Mouse (Mus musculus) spleen, adult 2 months (tissue): Measurements from ENCODE around the gene Ogfrl1. TPM values are rescaled to one million over a fixed set of nuclear protein-coding genes. Genes with fewer than 3 reads are reported as not detected.

Experiments
- DNase-seq, 2 experiments: peaks; one replicate each; pipeline versions ENCODE4 v3.0.0 to v3.0.0-alpha.2; 2012 to 2021; ENCODE audit warnings: low spot score in 2 of 2, low read depth in 1 of 2
- H3K27ac ChIP-seq: fragments of 200-500 bp; 2 replicates; pipeline ENCODE4 v1.5.1; 2012; ENCODE audit warnings: low read length, inconsistent platforms; ENCODE audit not compliant: insufficient read depth
- H3K27me3 ChIP-seq: fragments of 200-500 bp; 2 replicates; pipeline ENCODE4 v1.6.1; 2012; ENCODE audit warnings: mild to moderate bottlenecking, moderate library complexity, low read length, inconsistent platforms; ENCODE audit not compliant: control insufficient read depth, insufficient read depth
- H3K36me3 ChIP-seq: fragments of 200-500 bp; 2 replicates; pipeline ENCODE4 v1.6.1; 2012; ENCODE audit warnings: mild to moderate bottlenecking, low read length, inconsistent platforms; ENCODE audit not compliant: control insufficient read depth, insufficient read depth
- H3K4me1 ChIP-seq: fragments of 200-500 bp; 2 replicates; pipeline ENCODE4 v1.6.1; 2011; ENCODE audit warnings: inconsistent platforms; ENCODE audit not compliant: control insufficient read depth, insufficient read depth, insufficient read length
- H3K4me3 ChIP-seq: fragments of 200-500 bp; 2 replicates; pipeline ENCODE4 v1.5.1; 2011; ENCODE audit warnings: mild to moderate bottlenecking, inconsistent platforms; ENCODE audit not compliant: insufficient read depth, insufficient read length; ENCODE audit errors: extremely low read depth
- CTCF ChIP-seq: fragments of 200-500 bp; IDR thresholded peaks from 2 replicates; pipeline ENCODE4 v1.5.1; 2011; ENCODE audit warnings: mild to moderate bottlenecking, inconsistent platforms; ENCODE audit not compliant: insufficient read depth, insufficient read length, insufficient replicate concordance; ENCODE audit errors: extremely low read depth
- POLR2A ChIP-seq: fragments of 200-500 bp; IDR thresholded peaks from 2 replicates; pipeline ENCODE4 v1.6.1; 2011; ENCODE audit warnings: low read depth, low read length, inconsistent platforms
- WGBS: fragments of 180-500 bp; shearing (Covaris S2); methylation state at CpG from one replicate; pipeline ENCODE4 v1.1.7; 2018; 5-methylcytosine and 5-hydroxymethylcytosine counted together
- polyA plus RNA-seq: library from polyadenylated mRNA; depleted of rRNA; stranded (reverse); fragments of >200 nt; gene quantifications from 2 replicates; pipeline ENCODE4 v1.2.3, GENCODE M21; 2012; rRNA removed

Gene Ogfrl1
- 7.3 and 10.0 TPM in 2 replicates for polyA plus RNA-seq

DNA sequence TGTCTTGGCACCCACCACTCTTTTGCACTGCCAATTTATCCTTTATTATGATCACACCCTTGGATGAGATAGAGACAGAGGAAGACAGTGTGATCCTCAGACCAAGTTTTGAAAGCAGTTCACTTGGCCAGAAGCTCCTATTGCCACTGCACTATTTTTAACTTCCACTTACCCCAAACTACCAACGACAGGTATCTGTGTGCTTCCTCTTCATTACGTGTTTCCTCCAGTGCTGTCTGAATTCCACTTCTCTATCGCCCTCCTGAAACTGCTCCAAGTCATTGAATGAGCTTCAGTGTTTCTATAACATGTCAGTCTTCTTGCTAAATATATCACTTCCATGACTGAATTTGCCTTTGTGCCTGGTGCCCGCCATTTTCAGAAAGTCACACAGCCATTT lies at the start of gene Ogfrl1:
Ogfrl1 (minus strand) TSS at position 150 of the 400 bp plus-strand sequence.
- WGBS = 32% methylated on average over 4 of the region's 4 CpGs
- Histone ChIP-seq H3K27ac (no peak within 1 kb of the TSS), H3K27me3 (no peaks in the 10 kb centered on the region), H3K4me3 (no peak within 1 kb of the TSS), H3K36me3 (no peaks in the 10 kb centered on the region), H3K4me1 (no peaks in the 10 kb centered on the region)
- TF ChIP-seq POLR2A (no peak), CTCF (no peak)
- DNase-seq = no peak

DNA sequence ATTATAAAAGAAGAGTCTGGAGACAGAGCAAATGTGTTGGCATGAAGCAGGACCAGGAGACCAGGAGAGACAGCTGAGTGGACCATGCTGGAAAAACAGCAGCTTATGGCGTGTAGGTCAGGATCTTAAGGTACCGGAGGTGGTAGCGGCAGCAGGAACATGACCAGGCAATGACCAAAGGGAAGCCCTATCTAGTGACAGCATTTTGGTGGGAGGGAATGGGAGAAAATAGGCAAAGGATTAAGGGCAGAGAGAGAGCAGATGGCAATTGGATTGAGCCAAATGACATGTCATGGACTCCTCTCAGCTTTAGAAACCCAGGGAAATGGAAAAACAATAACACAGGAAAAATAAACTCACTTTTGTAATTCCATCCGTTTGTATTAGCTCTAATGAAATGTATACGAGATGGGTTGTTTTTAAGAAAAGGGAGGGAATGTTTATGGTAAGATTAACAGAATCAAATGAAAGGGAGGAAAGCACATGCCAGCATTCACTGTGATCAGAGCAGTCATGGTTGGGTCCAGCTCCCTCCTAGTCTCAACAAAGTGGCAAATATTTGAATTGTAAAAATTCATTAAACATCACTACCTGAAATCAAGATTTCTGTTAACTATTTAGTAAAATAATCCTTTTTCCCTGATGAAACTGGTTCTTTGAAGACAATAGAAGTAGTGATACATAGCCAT lies 48.3 kb upstream of the Ogfrl1 start:
- Histone ChIP-seq H3K36me3 (no peaks in the 10 kb centered on the region), H3K4me1 (no peaks in the 10 kb centered on the region), H3K4me3 (no peak overlapping the region), H3K27ac (no peak overlapping the region), H3K27me3 (no peaks in the 10 kb centered on the region)
- no peak for TF ChIP-seq POLR2A
- no peak for TF ChIP-seq CTCF
- no peak for DNase-seq
- WGBS = 92% methylated on average over 5 of the region's 5 CpGs

DNA sequence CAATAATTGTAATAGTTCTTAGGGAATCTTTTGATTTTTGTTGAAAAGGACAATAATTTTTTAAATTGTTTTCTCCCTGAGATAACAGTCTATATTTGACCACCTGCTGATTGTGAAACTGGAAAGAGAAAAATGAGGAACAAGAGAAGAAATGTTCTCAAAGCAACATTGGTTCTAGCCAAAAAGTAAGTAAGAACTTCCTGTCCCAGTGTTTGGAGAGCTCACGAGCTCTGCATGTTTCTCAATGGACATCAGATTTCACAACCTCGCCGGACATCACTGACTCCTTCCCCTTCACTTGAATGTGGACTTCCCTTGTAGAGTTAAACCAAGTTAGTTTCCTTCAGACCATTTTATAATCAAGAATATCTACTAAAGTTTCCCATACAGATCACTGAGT lies 36.0 kb upstream of the Ogfrl1 start:
- Histone ChIP-seq H3K4me3 (no peak overlapping the region), H3K4me1 (no peaks in the 10 kb centered on the region), H3K27ac (no peak overlapping the region), H3K36me3 (no peaks in the 10 kb centered on the region), H3K27me3 (no peaks in the 10 kb centered on the region)
- no peak for DNase-seq
- TF ChIP-seq CTCF (no peak), POLR2A (no peak)
- 10% methylated on average over 3 of the region's 3 CpGs for WGBS

DNA sequence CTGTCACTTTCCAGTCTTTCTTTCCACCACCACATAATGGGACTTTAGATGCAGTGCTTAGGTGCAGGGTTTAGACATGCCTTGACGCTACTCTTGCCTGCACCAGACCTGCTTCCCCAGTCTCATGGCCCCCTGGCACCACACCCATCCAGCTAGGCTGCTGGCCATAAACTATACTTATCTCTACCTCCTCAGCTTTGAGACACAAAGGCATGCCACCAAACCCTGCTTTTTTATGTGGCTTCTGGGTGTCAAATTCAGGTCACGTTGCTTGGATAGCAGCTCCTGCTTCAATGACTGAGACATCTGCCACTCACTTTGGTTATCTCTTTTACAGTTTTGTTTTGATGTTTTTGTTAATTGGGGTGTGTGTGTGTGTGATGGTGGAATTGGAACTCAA lies 28.9 kb upstream of the Ogfrl1 start:
- DNase-seq = no peak
- WGBS = 86% methylated on average over 2 of the region's 2 CpGs
- no peaks in the 10 kb centered on the region for H3K36me3 ChIP-seq
- no peak overlapping the region for H3K27ac ChIP-seq
- no peaks in the 10 kb centered on the region for H3K4me1 ChIP-seq
- no peaks in the 10 kb centered on the region for H3K27me3 ChIP-seq
- TF ChIP-seq POLR2A (no peak), CTCF (no peak)
- H3K4me3 ChIP-seq = no peak overlapping the region

DNA sequence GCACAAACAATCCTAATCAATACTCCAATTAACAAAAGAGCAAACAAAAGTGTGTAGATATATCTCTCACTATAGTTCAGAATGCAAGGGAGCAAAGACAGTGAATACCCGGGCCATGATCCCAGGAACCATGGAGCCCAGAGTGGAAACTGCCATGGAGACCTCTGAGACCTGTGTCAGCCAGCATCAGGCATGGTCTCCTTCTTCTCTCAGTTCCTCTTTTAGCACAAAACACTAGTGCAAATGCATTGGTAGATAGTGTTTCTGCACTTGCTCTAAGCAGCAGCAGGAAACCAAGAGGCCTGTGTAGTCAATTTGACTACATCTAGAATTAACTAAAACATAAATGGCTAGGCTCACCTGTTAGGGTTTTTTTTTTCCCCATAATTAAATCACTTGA lies 21.4 kb upstream of the Ogfrl1 start:
- Histone ChIP-seq H3K27ac (no peak overlapping the region), H3K4me3 (no peak overlapping the region), H3K36me3 (no peaks in the 10 kb centered on the region), H3K27me3 (no peaks in the 10 kb centered on the region), H3K4me1 (no peaks in the 10 kb centered on the region)
- DNase-seq = no peak
- TF ChIP-seq CTCF (no peak), POLR2A (no peak)
- 48% methylated on average over 1 of the region's 1 CpGs for WGBS

DNA sequence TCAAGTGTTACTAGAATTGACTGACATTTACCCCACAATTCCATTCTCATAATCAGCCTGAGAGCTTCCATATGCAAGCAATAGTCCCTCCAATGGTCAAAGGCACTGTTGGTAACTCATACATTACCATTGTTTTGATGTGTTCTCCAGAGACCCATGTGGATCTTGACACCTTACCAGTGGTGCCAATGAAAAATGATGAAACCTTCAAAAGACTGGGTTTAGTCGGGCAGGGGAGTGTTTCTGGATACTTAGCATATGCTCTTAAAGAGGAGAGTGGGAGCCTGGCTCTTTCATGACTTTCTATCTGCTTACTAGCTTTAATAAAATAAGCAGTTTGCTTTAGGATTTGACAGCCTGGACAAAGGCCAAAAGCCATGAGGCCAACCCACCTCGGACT lies 20.5 kb upstream of the Ogfrl1 start:
- H3K27ac ChIP-seq = no peak overlapping the region

DNA sequence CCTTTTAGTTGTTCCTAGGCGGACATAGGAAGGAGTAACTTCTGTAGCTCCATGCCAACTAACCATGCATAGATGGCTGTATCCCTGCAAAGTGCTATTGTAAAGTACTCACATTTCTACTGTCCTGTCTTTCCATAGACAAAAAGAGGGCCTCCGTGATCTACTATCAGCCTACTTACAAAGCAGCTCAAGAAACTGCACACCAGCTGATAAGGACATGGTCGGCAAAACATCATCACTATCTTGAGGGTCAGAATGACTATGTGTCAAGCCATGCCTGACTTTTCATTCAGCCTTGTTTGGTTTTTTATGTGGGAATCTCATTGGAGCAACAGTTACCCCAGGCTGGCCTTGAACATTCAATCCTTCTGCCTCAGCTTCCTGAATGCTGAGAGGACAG lies 20.0 kb upstream of the Ogfrl1 start:
- Histone ChIP-seq H3K27me3 (no peaks in the 10 kb centered on the region), H3K36me3 (no peaks in the 10 kb centered on the region), H3K4me1 (no peaks in the 10 kb centered on the region), H3K4me3 (no peak overlapping the region), H3K27ac (no peak overlapping the region)
- DNase-seq = no peak
- 81% methylated on average over 3 of the region's 3 CpGs for WGBS
- TF ChIP-seq CTCF = no peak
- no peak for TF ChIP-seq POLR2A

More for the DNA sequence above, 20.5 kb upstream of the Ogfrl1 start:
- 65% methylated on average over 2 of the region's 2 CpGs for WGBS
- DNase-seq = no peak
- Histone ChIP-seq H3K27me3 (no peaks in the 10 kb centered on the region), H3K4me1 (no peaks in the 10 kb centered on the region), H3K36me3 (no peaks in the 10 kb centered on the region), H3K4me3 (no peak overlapping the region)
- TF ChIP-seq POLR2A (no peak), CTCF (no peak)
